Mouse (Mus musculus) forebrain, postnatal 0 days (tissue): ENCODE measurements at regions not wholly inside any gene's neighbourhood (a gene's known extent, or its start where the extent isn't known, plus 50 kb on each side); places are given as distances from the start of the nearest gene placed in this dataset.

Experiments used
- ATAC-seq: fragments of 200-750 bp; cut with Nextera tagmentation; 2 replicates; pipeline ENCODE4 v1.8.0; 2017; ENCODE audit warnings: mild to moderate bottlenecking, moderate library complexity
- DNase-seq: peaks from one replicate; pipeline ENCODE4 v3.0.0-alpha.2; 2015
- H3K27ac ChIP-seq: fragments of 300-500 bp; sonication (generic); 2 replicates; pipeline ENCODE4 v1.5.1; 2014; ENCODE audit warnings: low read depth, mild to moderate bottlenecking, antibody characterized with exemption, low read length, moderate library complexity, mixed read lengths
- H3K27me3 ChIP-seq: fragments of 300-500 bp; sonication (generic); 2 replicates; pipeline ENCODE4 v1.6.1; 2014; ENCODE audit warnings: mild to moderate bottlenecking, low read length, mixed read lengths; ENCODE audit not compliant: insufficient read depth
- H3K36me3 ChIP-seq: fragments of 300-500 bp; sonication (generic); 2 replicates; pipeline ENCODE4 v1.6.1; 2014; ENCODE audit warnings: mild to moderate bottlenecking, moderate library complexity; ENCODE audit not compliant: insufficient read depth
- H3K4me1 ChIP-seq: fragments of 300-500 bp; sonication (generic); 2 replicates; pipeline ENCODE4 v1.6.1; 2014; ENCODE audit warnings: antibody characterized with exemption; ENCODE audit not compliant: insufficient read depth
- H3K4me2 ChIP-seq: fragments of 300-500 bp; sonication (generic); 2 replicates; pipeline ENCODE4 v1.6.1; 2014; ENCODE audit warnings: low read depth, mild to moderate bottlenecking, moderate library complexity
- H3K4me3 ChIP-seq: fragments of 300-500 bp; sonication (generic); 2 replicates; pipeline ENCODE4 v1.5.1; 2014; ENCODE audit warnings: low read depth, low read length, mixed read lengths
- H3K9ac ChIP-seq: fragments of 300-500 bp; sonication (generic); 2 replicates; pipeline ENCODE4 v1.6.1; 2014; ENCODE audit warnings: mild to moderate bottlenecking
- H3K9me3 ChIP-seq: fragments of 300-500 bp; sonication (generic); 2 replicates; pipeline ENCODE4 v1.6.1; 2016; ENCODE audit warnings: low read length
- CTCF ChIP-seq: sonication (generic); IDR thresholded peaks from 2 replicates; pipeline ENCODE4 v1.5.1; 2016; ENCODE audit warnings: antibody characterized with exemption, control low read depth, low read depth
- WGBS: fragments of 180-500 bp; shearing (Covaris S2); extraction: QIAGEN DNeasy Blood & Tissue Kit; methylation state at CpG from one replicate; pipeline ENCODE4 v1.1.7; 2014; 5-methylcytosine and 5-hydroxymethylcytosine counted together

DNA sequence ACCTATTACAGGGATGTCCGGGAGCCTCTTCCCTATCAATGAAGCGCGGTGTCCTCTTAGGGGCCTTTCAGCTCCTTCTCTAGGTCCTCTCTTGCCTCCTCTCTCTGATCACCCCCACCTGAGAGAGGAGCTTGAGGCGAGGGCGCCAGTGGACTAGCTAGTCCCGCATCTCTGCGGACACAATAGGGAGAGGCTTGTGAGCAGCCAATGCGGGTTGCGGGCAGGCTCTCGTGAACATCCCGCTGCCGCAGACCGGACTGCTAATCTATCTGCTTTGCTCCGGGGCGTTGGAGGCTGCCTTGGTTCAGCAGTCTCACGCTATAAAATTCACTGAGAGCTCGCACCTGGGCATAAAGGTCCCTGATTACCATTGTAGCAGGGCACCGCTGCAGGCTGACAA is 279.3 kb upstream of the Robo1 start:
- Histone ChIP-seq H3K36me3 (no peaks in the 10 kb centered on the region), H3K9me3 (no peaks in the 10 kb centered on the region), H3K9ac (peak overlapping the region; percentile 61), H3K4me1 (no peaks in the 10 kb centered on the region), H3K4me3 (peak overlapping the region; percentile 57), H3K4me2 (peak overlapping the region; percentile 65), H3K27ac (peak overlapping the region; percentile 75), H3K27me3 (no peaks in the 10 kb centered on the region)
- no peak for TF ChIP-seq CTCF
- WGBS = under 1% methylated on average over 18 of the region's 18 CpGs
- ATAC-seq (peak; percentile 47), DNase-seq (no peak)

GRCm38 (mm10) chr16:72029273-72029672 is 278.8 kb upstream of the Robo1 start:
- ATAC-seq = peak; percentile 14
- no peak for TF ChIP-seq CTCF
- Histone ChIP-seq H3K27ac (peak overlapping the region; percentile 75), H3K4me2 (peak overlapping the region; percentile 65), H3K36me3 (no peaks in the 10 kb centered on the region), H3K4me1 (no peaks in the 10 kb centered on the region), H3K4me3 (peak overlapping the region; percentile 57), H3K9ac (peak overlapping the region; percentile 61), H3K9me3 (no peaks in the 10 kb centered on the region), H3K27me3 (no peaks in the 10 kb centered on the region)
- DNase-seq = no peak
- WGBS = 0% methylated on average over 4 of the region's 4 CpGs

DNA sequence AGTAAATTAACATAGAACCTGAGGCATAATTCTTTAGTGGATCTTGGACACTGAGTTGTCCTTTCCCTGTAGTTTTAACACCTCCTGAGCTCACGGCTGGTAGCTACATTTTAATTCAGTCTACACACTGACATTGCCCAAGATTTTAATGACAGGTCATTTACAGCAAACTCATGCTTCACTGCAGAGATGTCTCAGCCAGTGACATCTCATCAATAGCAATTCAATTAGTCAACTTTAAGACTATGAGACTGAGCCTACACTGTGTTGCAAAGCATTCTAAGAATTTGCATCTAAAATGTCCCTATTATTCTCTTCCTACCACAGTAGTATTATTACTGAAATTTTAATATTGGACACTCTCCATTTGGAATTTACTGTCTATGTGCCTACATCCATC is 239.9 kb upstream of the Robo1 start:
- no peak for TF ChIP-seq CTCF
- Histone ChIP-seq H3K4me3 (no peak overlapping the region), H3K4me2 (no peak overlapping the region), H3K36me3 (no peaks in the 10 kb centered on the region), H3K9ac (no peak overlapping the region), H3K9me3 (no peaks in the 10 kb centered on the region), H3K4me1 (no peaks in the 10 kb centered on the region), H3K27ac (no peak overlapping the region), H3K27me3 (no peaks in the 10 kb centered on the region)
- WGBS = 22% methylated on average over 1 of the region's 1 CpGs
- ATAC-seq (no peak), DNase-seq (no peak)

GRCm38 (mm10) chr16:72069581-72069980 is 238.5 kb upstream of the Robo1 start:
- H3K36me3 ChIP-seq = no peaks in the 10 kb centered on the region
- H3K27ac ChIP-seq = no peak overlapping the region
- no peak for TF ChIP-seq CTCF
- no peaks in the 10 kb centered on the region for H3K9me3 ChIP-seq
- ATAC-seq (no peak), DNase-seq (no peak)
- H3K9ac ChIP-seq = no peak overlapping the region
- no peaks in the 10 kb centered on the region for H3K27me3 ChIP-seq
- no peak overlapping the region for H3K4me2 ChIP-seq
- H3K4me3 ChIP-seq = no peak overlapping the region
- no peaks in the 10 kb centered on the region for H3K4me1 ChIP-seq
- WGBS = 45% methylated on average over 2 of the region's 2 CpGs

GRCm38 (mm10) chr16:72071756-72072471 is 236.2 kb upstream of the Robo1 start:
- Histone ChIP-seq H3K27me3 (no peaks in the 10 kb centered on the region), H3K4me3 (no peak overlapping the region), H3K27ac (no peak overlapping the region), H3K36me3 (no peaks in the 10 kb centered on the region), H3K4me1 (no peaks in the 10 kb centered on the region), H3K4me2 (no peak overlapping the region), H3K9ac (no peak overlapping the region), H3K9me3 (no peaks in the 10 kb centered on the region)
- TF ChIP-seq CTCF = no peak
- peak; percentile 42; the same call in 1 of the 2 replicates for ATAC-seq
- WGBS = 68% methylated on average over 2 of the region's 2 CpGs
- no peak for DNase-seq

- Histone ChIP-seq H3K36me3 (no peaks in the 10 kb centered on the region), H3K27me3 (no peaks in the 10 kb centered on the region), H3K9ac (no peak overlapping the region), H3K4me2 (no peak overlapping the region), H3K27ac (no peak overlapping the region), H3K9me3 (no peaks in the 10 kb centered on the region), H3K4me3 (no peak overlapping the region), H3K4me1 (no peaks in the 10 kb centered on the region)
- no peak for DNase-seq
- TF ChIP-seq CTCF = no peak
- WGBS = 59% methylated on average over 5 of the region's 5 CpGs
- no peak for ATAC-seq
These were observed 222.9 kb upstream of the Robo1 start for GRCm38 (mm10) chr16:72085181-72085580.

GRCm38 (mm10) chr16:72088053-72088452 is 220.1 kb upstream of the Robo1 start:
- Histone ChIP-seq H3K27me3 (no peaks in the 10 kb centered on the region), H3K4me3 (no peak overlapping the region), H3K27ac (no peak overlapping the region), H3K4me2 (no peak overlapping the region), H3K9me3 (0 out of 2 replicates have a peak, but pooled peaks cover 3% of the 10 kb centered on the region), H3K9ac (no peak overlapping the region), H3K4me1 (no peaks in the 10 kb centered on the region), H3K36me3 (no peaks in the 10 kb centered on the region)
- DNase-seq (peak; percentile 54), ATAC-seq (peak; percentile 62; the same call in 1 of the 2 replicates)
- no peak for TF ChIP-seq CTCF
- 19% methylated on average over 4 of the region's 4 CpGs for WGBS
